Mouse (Mus musculus) central nervous system, embryonic 18 days (tissue): ENCODE measurements around the gene Polr1c. TPM values are rescaled to one million over a fixed set of nuclear protein-coding genes. Genes with fewer than 3 reads are reported as not detected.

Source experiments
- polyA plus RNA-seq: library from polyadenylated mRNA; depleted of rRNA; stranded (reverse); fragments of >200 nt; gene quantifications from 2 replicates; pipeline ENCODE4 v1.2.3, GENCODE M21; 2012; rRNA removed

Gene Polr1c
- 108 and 110 TPM in 2 replicates for polyA plus RNA-seq

DNA sequence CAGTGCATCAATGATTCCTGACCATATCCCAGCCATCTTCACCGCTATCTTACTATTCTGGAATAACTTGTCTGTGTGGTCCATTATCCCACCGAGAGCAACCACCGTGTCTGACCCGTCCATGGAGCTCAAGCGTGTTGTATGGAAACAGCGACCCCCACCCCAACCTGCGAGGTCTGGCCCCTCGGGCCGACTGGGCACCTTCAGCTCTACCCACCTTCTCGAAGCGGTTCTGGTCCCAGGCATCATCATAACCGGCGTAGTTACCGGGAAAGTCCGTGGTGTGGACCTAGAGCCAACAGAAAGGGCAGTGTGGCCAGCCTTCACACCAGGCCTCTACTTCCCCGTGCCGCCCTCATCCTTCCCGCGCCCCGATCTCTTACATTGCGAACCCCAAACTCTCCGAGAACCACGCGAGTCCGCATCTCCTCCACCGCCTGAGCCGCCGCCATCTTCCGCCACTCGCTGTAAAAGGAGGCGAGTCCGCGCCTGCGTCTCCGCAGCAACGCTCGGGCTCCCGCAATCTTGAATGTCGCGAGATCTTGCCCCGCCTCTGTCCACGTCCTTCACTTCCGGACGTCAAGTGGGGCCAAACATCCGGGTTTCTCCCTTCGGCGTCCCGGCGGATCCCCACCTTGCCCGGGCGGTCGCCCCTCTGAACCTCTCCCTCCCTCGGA is at the start of gene Polr1c, which contains the start of gene Yipf3:
Gene Polr1c, minus strand, starts transcription at position 543 of the 677 bp plus-strand sequence.
Gene Yipf3, plus strand, starts transcription at position 569 of the 677 bp plus-strand sequence.

DNA sequence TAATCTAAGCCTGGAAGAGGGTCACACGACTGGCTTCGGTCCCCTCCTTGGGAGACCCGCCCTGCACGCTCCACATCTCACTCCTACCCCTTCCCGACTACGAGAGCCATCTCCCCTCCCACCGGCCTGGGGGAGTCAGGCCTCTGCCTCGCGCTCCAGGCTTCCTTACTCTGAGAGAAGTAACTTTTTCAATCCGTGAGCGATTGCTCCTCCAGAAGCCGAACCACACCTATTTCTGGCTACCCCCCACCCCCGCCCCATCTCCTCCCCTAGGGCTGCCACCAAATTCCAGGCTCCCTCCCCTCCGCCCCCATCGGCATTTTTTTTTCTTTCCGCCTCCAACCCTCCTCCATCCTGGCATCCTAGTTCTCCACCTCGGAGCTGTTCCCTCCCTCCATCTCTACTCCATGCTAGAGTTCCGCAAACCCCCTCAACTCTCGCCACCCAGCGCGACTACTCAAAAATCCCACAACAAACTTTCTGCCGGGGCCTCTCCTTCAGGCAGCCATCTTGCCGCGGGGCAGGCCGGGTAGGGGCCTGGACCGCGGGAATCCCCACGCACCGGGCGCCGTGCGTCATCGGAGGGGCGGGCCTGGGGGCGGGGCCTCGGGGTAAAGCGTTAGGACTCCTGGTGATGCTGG is 34.7 kb upstream of the Polr1c start, which contains the start of gene Tjap1:
Gene Tjap1, minus strand, starts transcription at position 544 of the 641 bp plus-strand sequence.

DNA sequence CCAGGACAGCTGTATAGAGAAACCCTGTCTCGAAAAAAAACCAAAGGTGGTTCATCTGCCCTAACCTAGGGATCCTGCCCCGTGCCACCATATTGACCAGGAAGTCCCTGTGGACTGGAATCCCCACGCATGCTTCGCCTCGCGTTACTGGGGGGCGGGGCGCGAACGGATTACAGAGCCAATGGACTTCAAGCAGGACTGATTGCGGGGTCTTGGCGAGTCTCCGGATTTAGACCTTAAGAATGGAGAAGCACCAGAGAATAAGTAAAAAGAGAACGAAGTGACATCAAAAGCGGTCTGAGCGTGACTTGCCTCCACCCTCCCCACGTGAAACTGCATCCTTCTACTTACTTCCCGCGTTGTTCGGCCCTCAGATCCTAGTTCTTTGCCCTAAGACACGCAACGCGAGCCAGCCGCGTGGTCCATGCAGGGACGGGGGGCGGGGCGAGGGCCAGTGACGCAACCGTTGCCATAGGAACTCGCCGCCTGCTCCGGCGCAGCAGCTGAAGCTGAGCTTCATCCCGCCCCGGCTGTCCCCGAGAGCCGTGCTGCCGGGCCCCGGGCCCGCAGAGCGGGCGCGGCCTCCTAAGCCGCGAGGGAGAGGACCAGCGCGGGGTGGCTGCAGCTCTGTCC is 5.7 kb upstream of the Polr1c start, which contains the start of gene Lrrc73:
Gene Lrrc73, plus strand, starts transcription at position 80 of the 633 bp plus-strand sequence.

DNA sequence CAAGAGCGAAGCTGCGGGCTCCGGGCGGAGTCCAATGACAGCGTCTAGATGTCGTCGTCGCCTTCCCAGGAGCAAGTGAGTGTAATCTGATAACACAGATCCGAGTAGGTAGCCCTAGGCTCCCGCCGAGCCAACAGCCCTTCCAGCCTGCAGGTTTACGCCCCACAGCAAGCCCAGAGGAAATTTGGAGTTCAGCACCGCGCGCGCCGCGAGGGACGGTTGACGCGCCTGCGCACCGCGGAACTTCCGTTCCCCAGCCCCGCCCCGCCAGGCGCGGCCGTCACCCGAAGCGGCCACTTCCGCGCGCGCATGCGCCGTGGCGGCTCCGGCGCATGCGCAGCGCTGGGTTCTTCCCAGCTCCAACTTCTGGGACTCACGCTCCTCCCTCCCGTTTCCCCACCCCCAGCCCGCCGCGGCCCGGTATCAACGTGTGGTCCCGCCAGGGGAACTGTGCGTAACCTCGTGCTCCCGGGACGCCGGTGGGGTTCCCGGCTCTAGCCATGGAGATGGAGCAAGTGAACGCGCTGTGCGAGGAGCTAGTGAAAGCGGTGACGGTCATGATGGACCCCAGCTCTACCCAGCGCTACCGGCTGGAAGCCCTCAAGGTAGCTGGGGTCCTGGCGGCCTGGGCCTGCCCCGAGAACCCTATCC is 45.3 kb downstream of the Polr1c start, which contains the start of the genes Polh and Xpo5:
Gene Polh, minus strand, starts transcription at position 225 of the 651 bp plus-strand sequence.
Gene Xpo5, plus strand, starts transcription at position 362 of the 651 bp plus-strand sequence.

Other genes with a start within 250 kb of the Polr1c start
- gene Vegfa, start 215.7 kb downstream of the Polr1c start, polyA plus RNA-seq, result 249 and 260 TPM in 2 replicates
- gene Mrps18a, start 137.1 kb downstream of the Polr1c start, polyA plus RNA-seq, result 90.2 and 93.1 TPM in 2 replicates
- 67.7 and 69.6 TPM in 2 replicates for gene Rsph9, start 103.8 kb downstream of the Polr1c start, polyA plus RNA-seq
- 21.1 and 23.4 TPM in 2 replicates for gene Mad2l1bp, start 94.5 kb downstream of the Polr1c start, polyA plus RNA-seq
- 198 and 200 TPM in 2 replicates for gene Gtpbp2, start 87.0 kb downstream of the Polr1c start, polyA plus RNA-seq
- 9.1 and 9.4 TPM in 2 replicates for gene Polh, start 45.4 kb downstream of the Polr1c start, polyA plus RNA-seq
- gene Xpo5, start 45.3 kb downstream of the Polr1c start, polyA plus RNA-seq, result 45.4 and 48.5 TPM in 2 replicates
- gene Yipf3, start within 50 bp of the Polr1c start, polyA plus RNA-seq, result 59.5 and 62.7 TPM in 2 replicates
- gene Lrrc73, start 5.5 kb upstream of the Polr1c start, polyA plus RNA-seq, result 56.8 and 63.4 TPM in 2 replicates
- 42.6 and 47.1 TPM in 2 replicates for gene Tjap1, start 35.0 kb upstream of the Polr1c start, polyA plus RNA-seq
- 153 and 156 TPM in 2 replicates for gene Dlk2, start 49.4 kb upstream of the Polr1c start, polyA plus RNA-seq
- 11.9 and 12.2 TPM in 2 replicates for gene Abcc10, start 80.3 kb upstream of the Polr1c start, polyA plus RNA-seq
- 37.3 and 42.2 TPM in 2 replicates for gene Zfp318, start 135.7 kb upstream of the Polr1c start, polyA plus RNA-seq
- gene Crip3, start 180.9 kb upstream of the Polr1c start, polyA plus RNA-seq, result 12.4 and 16.1 TPM in 2 replicates
- gene Slc22a7, start 190.4 kb upstream of the Polr1c start, polyA plus RNA-seq, result 0.11 and 0.14 TPM in 2 replicates
- 19.9 and 24.9 TPM in 2 replicates for gene Ttbk1, start 239.6 kb upstream of the Polr1c start, polyA plus RNA-seq
- 11.2 and 13.1 TPM in 2 replicates for gene Dnph1, start 248.7 kb upstream of the Polr1c start, polyA plus RNA-seq